Comparison of ENCODE assay signal across 8 mouse cellular contexts in the genomic region with DNA sequence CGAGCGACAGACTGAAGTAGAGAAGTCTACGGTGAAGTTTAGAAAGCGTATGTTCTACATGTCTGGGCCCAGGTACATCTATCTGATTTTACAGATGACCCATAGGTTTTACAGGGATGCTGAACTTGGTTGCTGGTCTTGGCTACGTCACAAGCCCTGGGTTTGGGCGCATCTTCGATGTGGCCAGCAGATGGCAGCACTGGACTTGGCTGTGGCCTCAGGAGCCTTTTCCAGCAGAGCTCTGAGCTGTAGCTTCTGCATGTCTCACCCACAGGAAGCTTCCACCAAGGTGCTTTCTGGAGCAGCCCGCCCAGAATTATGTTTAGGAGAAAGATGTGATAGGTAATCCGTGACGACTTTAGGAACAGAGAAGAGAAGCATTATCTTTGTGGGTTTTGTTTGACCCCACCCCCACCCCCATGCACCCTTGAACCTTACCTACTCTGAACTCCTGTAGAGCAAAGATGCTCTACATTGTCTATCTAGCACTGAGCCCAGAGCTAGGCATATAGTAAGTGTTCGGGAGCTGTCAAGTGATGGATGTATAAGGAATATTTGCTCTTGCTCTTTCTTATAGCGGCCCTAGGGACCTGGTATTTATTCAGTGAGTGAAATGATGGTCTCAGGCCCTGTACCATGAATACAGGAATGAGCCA. TPM values are rescaled to one million over a fixed set of nuclear protein-coding genes. Genes with fewer than 3 reads are reported as not detected.
A peak's percentile ranks its signal among the peaks of the same experiment; 100 is the strongest.
DNase-seq lines count a peak whose midpoint lies in the region; ATAC-seq and TF ChIP-seq lines count a peak whose summit lies in the region.

No protein-coding gene starts in this region.

- H3K4me1 ChIP-seq in cortical plate, adult 2 months (ENCODE audit: control insufficient read depth, insufficient read depth, low read length), result no peaks in the 10 kb centered on the region

- H3K27ac ChIP-seq in cortical plate, adult 2 months (ENCODE audit: insufficient read depth, low read length), result no peak overlapping the region

- peak; percentile 91 for DNase-seq in gastrocnemius, postnatal 10 days
- DNase-seq in left cerebral cortex, adult 8-10 months (ENCODE audit: low spot score in 2 of 2), result peak; percentile 73 to 81
- DNase-seq in right cerebral cortex, postnatal 10 days (ENCODE audit: low spot score in 2 of 2), result peak; percentile 88 to 92
- DNase-seq in urinary bladder, postnatal 10 days (ENCODE audit: low spot score), result peak; percentile 69

- no peak overlapping the region for H3K4me3 ChIP-seq in cortical plate, adult 2 months (ENCODE audit: insufficient read depth, low read length)

- TF ChIP-seq CTCF in cortical plate, adult 2 months (IDR thresholded peaks at IDR 0.05; ENCODE audit: extremely low read depth, insufficient read depth, low read length), result peak; percentile 95

- no peak for TF ChIP-seq POLR2A in cortical plate, adult 2 months (IDR thresholded peaks at IDR 0.05; ENCODE audit: extremely low read depth, insufficient read depth, low read length)

- ATAC-seq in activated CD4-positive, CD25-positive, alpha-beta regulatory T cell, adult 4 months, result peak; percentile 84
- peak; percentile 86 for ATAC-seq in inflammation-experienced regulatory T-cells, adult 6 months
- peak; percentile 99 for ATAC-seq in megakaryocyte progenitor cell, adult 5-6 weeks (replicated peaks; ENCODE audit: poor library complexity)

RNA-seq across cellular contexts. Expression of a gene that starts 50.7 kb away (rescaled TPM):
- polyA plus RNA-seq in activated CD4-positive, CD25-positive, alpha-beta regulatory T cell, adult 4 months (2017; shearing (Covaris generic)), result 1 to 10 TPM in 1 of 2 experiments, not detected in 1; 1.4 TPM
- 41.8 and 43.7 TPM in 2 replicates for polyA plus RNA-seq in cortical plate, adult 2 months (2012; rRNA removed)
- 10 to 100 TPM; 34.6 to 46.9 TPM for total RNA-seq in gastrocnemius, postnatal 10 days (2021)
- under 1 TPM in 2 of 3 experiments, not detected in 1; 0.70 to 0.77 TPM for polyA plus RNA-seq in inflammation-experienced regulatory T-cells, adult 6 months (2017; shearing (Covaris generic))
- 10 to 100 TPM; 25.9 to 34.9 (median 28.8) TPM for total RNA-seq in left cerebral cortex, adult 8-10 months (2022)
- 2.3 and 4.1 TPM in 2 replicates for total RNA-seq in megakaryocyte progenitor cell, adult 5-6 weeks (2015)
- 0.33 and 0.84 TPM in 2 replicates for total RNA-seq in megakaryocyte progenitor cell, adult 5-6 weeks (2017)

Comparison
In these comparisons a context has a peak if more than half of its experiments do, and no peak if none do; other contexts are left out.
1. RNA of a gene that starts 50.7 kb away (total RNA-seq): 34.6 to 46.9 TPM in gastrocnemius, postnatal 10 days and 25.9 to 34.9 TPM in left cerebral cortex, adult 8-10 months; 0.33 to 4.1 TPM in megakaryocyte progenitor cell, adult 5-6 weeks; every median in the first group is over 4 times any median in the second.
2. Peak in every context shown above with its lines, with median percentiles within 50 percentile points of each other: ATAC-seq and DNase-seq.